Mouse (Mus musculus) heart, embryonic 14.5 days (tissue): ENCODE results near the gene Terf2. TPM values are rescaled to one million over a fixed set of nuclear protein-coding genes. Genes with fewer than 3 reads are reported as not detected.

Source experiments
- ATAC-seq: fragments of 200-750 bp; cut with Nextera tagmentation; 2 replicates; pipeline ENCODE4 v1.8.0; 2017; ENCODE audit warnings: low read depth, moderate TSS enrichment; ENCODE audit not compliant: insufficient number of reproducible peaks, insufficient read depth, low FRiP score
- H3K27ac ChIP-seq, 2 experiments: fragments of 200-500 bp in 1 of 2; fragments of 300-500 bp in 1 of 2; sonication (generic) in 1 of 2; replicated peaks in 1 of 2; 2 replicates each; pipeline ENCODE4 v1.5.1; 2012 to 2014; ENCODE audit warnings: low read depth in 2 of 2, low read length in 2 of 2, control low read depth in 1 of 2, mild to moderate bottlenecking in 1 of 2, mixed read lengths in 1 of 2; ENCODE audit not compliant: control insufficient read depth in 1 of 2, insufficient read depth in 1 of 2
- H3K27me3 ChIP-seq: fragments of 300-500 bp; sonication (generic); 2 replicates; pipeline ENCODE4 v1.6.1; 2014; ENCODE audit warnings: mild to moderate bottlenecking, low read length, control low read depth; ENCODE audit not compliant: control insufficient read depth, insufficient read depth
- H3K36me3 ChIP-seq: fragments of 300-500 bp; sonication (generic); 2 replicates; pipeline ENCODE4 v1.6.1; 2014; ENCODE audit warnings: mild to moderate bottlenecking, control low read depth, low read length, mixed read lengths; ENCODE audit not compliant: control insufficient read depth, insufficient read depth
- H3K4me1 ChIP-seq, 2 experiments: fragments of 200-500 bp in 1 of 2; fragments of 300-500 bp in 1 of 2; sonication (generic) in 1 of 2; 2 replicates each; pipeline ENCODE4 v1.6.1; 2012 to 2014; ENCODE audit warnings: low read length in 2 of 2, control low read depth in 1 of 2, mixed read lengths in 1 of 2; ENCODE audit not compliant: control insufficient read depth in 2 of 2, insufficient read depth in 2 of 2
- H3K4me2 ChIP-seq: fragments of 300-500 bp; sonication (generic); 2 replicates; pipeline ENCODE4 v1.6.1; 2014; ENCODE audit warnings: mild to moderate bottlenecking, low read length
- H3K4me3 ChIP-seq, 2 experiments: fragments of 200-500 bp in 1 of 2; fragments of 300-500 bp in 1 of 2; sonication (generic) in 1 of 2; 2 replicates each; pipeline ENCODE4 v1.5.1; 2012 to 2014; ENCODE audit warnings: low read length in 2 of 2, mild to moderate bottlenecking in 2 of 2, control low read depth in 1 of 2, low read depth in 1 of 2, moderate library complexity in 1 of 2; ENCODE audit not compliant: control insufficient read depth in 1 of 2, insufficient read depth in 1 of 2
- H3K9ac ChIP-seq: fragments of 300-500 bp; sonication (generic); 2 replicates; pipeline ENCODE4 v1.6.1; 2014; ENCODE audit warnings: mild to moderate bottlenecking, low read length
- H3K9me3 ChIP-seq: fragments of 300-500 bp; sonication (generic); 2 replicates; pipeline ENCODE4 v1.6.1; 2016; ENCODE audit warnings: low read length, control low read depth; ENCODE audit not compliant: control insufficient read depth
- WGBS: fragments of 180-500 bp; shearing (Covaris S2); extraction: QIAGEN DNeasy Blood & Tissue Kit; methylation state at CpG from one replicate; pipeline ENCODE4 v1.1.7; 2014; 5-methylcytosine and 5-hydroxymethylcytosine counted together
- polyA plus RNA-seq: library from polyadenylated mRNA; unstranded; fragments of >200 nt; fragmentation: Nextera tagmentation; extraction: Ambion mirVana; gene quantifications from 2 replicates; pipeline ENCODE4 v1.2.1, GENCODE M21; 2014

Terf2 gene
- polyA plus RNA-seq, 1 experiment from 2014 or later: 9.8 TPM

- no peak for ATAC-seq
- Histone ChIP-seq H3K4me3 (no peak overlapping the region), H3K4me2 (no peak overlapping the region), H3K4me1 (0 out of 4 replicates have a peak, but pooled peaks cover 0 to 5% of the 10 kb centered on the region in 2 experiments), H3K27ac (no peak overlapping the region), H3K9me3 (no peaks in the 10 kb centered on the region), H3K36me3 (no peaks in the 10 kb centered on the region), H3K9ac (no peak overlapping the region), H3K27me3 (no peaks in the 10 kb centered on the region)
- 75% methylated on average over 2 of the region's 2 CpGs for WGBS
Observed at GRCm38 (mm10) chr8:107100635-107101034, 4.3 kb upstream of the Terf2 start.

GRCm38 (mm10) chr8:107095717-107096365, 506 bp downstream of the Terf2 start:
- Histone ChIP-seq H3K27me3 (no peaks in the 10 kb centered on the region), H3K27ac (peak overlapping the region; percentile 66 to 93), H3K4me2 (peak overlapping the region; percentile 73), H3K9me3 (no peaks in the 10 kb centered on the region), H3K9ac (peak overlapping the region; percentile 95), H3K4me3 (peak overlapping the region; percentile 79 to 92), H3K36me3 (peaks cover 35% of the 10 kb centered on the region), H3K4me1 (peaks cover 0 to 19% of the 10 kb centered on the region in 2 experiments)
- WGBS: under 1% methylated on average over 53 of the region's 53 CpGs
- peak; percentile 23 for ATAC-seq

GRCm38 (mm10) chr8:107090531-107090930, 5.8 kb downstream of the Terf2 start:
- Histone ChIP-seq H3K27ac (no peak overlapping the region), H3K9me3 (no peaks in the 10 kb centered on the region), H3K36me3 (peaks cover 70% of the 10 kb centered on the region), H3K4me2 (no peak overlapping the region), H3K4me3 (no peak overlapping the region), H3K4me1 (peaks cover 0 to 14% of the 10 kb centered on the region in 2 experiments), H3K9ac (no peak overlapping the region), H3K27me3 (no peaks in the 10 kb centered on the region)
- 92% methylated on average over 7 of the region's 7 CpGs for WGBS
- ATAC-seq: no peak

- H3K27ac ChIP-seq: no peak overlapping the region
- peaks cover 72% of the 10 kb centered on the region for H3K36me3 ChIP-seq
- no peaks in the 10 kb centered on the region for H3K4me1 ChIP-seq
- H3K4me3 ChIP-seq: no peak overlapping the region
- no peak overlapping the region for H3K9ac ChIP-seq
- no peaks in the 10 kb centered on the region for H3K27me3 ChIP-seq
- H3K9me3 ChIP-seq: no peaks in the 10 kb centered on the region
- WGBS: 90% methylated on average over 5 of the region's 5 CpGs
- ATAC-seq: no peak
- no peak overlapping the region for H3K4me2 ChIP-seq
Observed at GRCm38 (mm10) chr8:107088526-107089063, 7.8 kb downstream of the Terf2 start.

- 97% methylated on average over 5 of the region's 5 CpGs for WGBS
- Histone ChIP-seq H3K4me3 (no peak overlapping the region), H3K27me3 (no peaks in the 10 kb centered on the region), H3K9me3 (no peaks in the 10 kb centered on the region), H3K4me1 (no peaks in the 10 kb centered on the region), H3K4me2 (no peak overlapping the region), H3K27ac (no peak overlapping the region), H3K9ac (no peak overlapping the region), H3K36me3 (peaks cover 75% of the 10 kb centered on the region)
- no peak for ATAC-seq
Observed at GRCm38 (mm10) chr8:107086018-107086417, 10.3 kb downstream of the Terf2 start.

GRCm38 (mm10) chr8:107085358-107085757, 11.0 kb downstream of the Terf2 start:
- no peak overlapping the region for H3K4me3 ChIP-seq
- H3K4me1 ChIP-seq: no peaks in the 10 kb centered on the region
- no peak for ATAC-seq
- no peak overlapping the region for H3K4me2 ChIP-seq
- no peak overlapping the region for H3K27ac ChIP-seq
- H3K27me3 ChIP-seq: no peaks in the 10 kb centered on the region
- peaks cover 75% of the 10 kb centered on the region for H3K36me3 ChIP-seq
- WGBS: 96% methylated on average over 17 of the region's 17 CpGs
- H3K9ac ChIP-seq: no peak overlapping the region
- H3K9me3 ChIP-seq: no peaks in the 10 kb centered on the region

GRCm38 (mm10) chr8:107076239-107076888, 20.0 kb downstream of the Terf2 start:
- Histone ChIP-seq H3K9ac (no peak overlapping the region), H3K36me3 (peaks cover 98% of the 10 kb centered on the region), H3K27ac (no peak overlapping the region), H3K27me3 (no peaks in the 10 kb centered on the region), H3K9me3 (no peaks in the 10 kb centered on the region), H3K4me1 (no peaks in the 10 kb centered on the region), H3K4me2 (no peak overlapping the region), H3K4me3 (no peak overlapping the region)
- no peak for ATAC-seq
- WGBS: 81% methylated on average over 7 of the region's 7 CpGs
